Mouse (Mus musculus) adrenal gland, adult (tissue): ENCODE data around the gene Metap2.

Experiments
- DNase-seq, 2 experiments: peaks; one replicate each; pipeline ENCODE4 v3.0.0; 2022 to 2023; ENCODE audit warnings: low spot score in 1 of 2; ENCODE audit not compliant: inconsistent age in 2 of 2

The Metap2 gene

DNA sequence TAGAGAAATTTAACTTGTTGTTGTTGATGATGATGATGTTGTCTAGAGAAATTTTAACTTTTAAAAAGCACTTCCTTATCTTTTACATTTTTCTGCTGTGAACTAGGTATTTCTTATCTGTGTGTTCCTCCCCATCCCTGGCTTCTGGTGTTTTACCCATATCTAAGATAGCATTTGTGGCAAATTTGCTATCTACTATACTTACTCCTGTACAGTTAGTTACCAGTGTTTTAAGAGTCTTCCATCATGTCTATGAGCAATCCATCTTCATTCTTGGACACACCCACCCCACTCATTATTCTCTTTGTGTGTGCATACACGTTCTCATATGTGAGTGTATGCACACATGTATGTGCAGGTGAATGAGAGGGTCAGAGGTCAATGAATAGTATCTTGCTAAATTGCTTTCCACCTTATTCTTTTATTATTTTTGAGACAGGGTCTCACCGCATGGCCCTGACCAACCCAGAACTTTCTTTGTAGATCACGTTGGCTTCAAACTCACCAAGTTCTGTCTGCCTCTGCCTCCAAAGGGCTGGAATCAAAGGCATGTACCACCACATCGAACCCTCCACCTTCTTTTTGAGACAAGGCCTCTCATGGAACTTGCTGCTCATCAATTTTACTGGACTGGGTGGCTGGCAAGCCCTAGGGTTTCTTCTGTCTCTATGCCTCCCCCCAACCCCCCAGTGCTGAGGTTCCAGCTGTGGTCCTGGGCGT, 15.4 kb upstream of the Metap2 start:
- no peak for DNase-seq

DNA sequence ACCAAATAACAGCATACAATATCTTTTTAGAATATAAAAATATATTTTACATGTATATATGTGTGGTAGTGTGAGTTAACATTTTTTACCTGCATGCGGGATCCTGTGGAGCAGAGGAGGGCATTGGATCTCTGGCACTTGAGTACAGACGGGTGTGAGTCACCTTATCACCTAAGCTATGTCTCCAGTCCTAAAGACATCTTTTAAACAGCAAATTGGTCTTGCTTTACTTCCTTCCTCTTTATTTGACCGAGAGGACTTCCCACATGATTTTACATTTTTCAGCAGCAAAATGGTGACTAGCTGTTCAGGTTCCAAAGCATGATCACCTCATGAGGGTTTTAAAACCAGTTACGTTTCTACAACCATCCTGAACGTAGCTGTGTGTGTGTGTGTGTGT, 14.4 kb upstream of the Metap2 start:
- no peak for DNase-seq

DNA sequence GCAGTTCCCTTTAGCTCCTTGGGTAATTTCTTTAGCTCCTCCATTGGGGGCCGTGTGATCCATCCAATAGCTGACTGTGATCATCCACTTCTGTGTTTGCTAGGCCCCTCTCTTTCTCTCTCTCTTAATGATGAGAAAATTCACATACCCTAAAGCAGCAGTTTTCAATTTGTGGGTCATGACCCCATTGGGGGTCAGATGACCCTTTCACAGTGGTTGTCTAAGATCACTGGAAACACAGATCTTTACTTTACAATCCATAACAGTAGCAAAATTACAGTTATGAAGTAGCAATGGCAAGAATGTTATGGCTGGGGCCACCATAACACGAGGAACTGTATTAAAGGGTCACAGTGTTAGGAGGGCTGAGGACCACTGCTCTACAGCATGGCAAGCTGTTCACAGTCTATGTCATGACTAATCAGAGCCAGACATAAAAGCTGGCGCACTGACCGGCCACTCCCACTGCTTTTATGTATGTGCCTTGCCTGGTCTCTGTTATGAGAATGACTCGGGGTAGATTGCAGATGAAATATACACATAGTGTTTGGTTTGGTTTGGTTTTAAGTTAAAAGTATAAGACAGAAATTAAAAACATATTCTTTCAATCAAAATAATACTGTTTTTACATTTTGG, 13.0 kb upstream of the Metap2 start:
- DNase-seq, result no peak

DNA sequence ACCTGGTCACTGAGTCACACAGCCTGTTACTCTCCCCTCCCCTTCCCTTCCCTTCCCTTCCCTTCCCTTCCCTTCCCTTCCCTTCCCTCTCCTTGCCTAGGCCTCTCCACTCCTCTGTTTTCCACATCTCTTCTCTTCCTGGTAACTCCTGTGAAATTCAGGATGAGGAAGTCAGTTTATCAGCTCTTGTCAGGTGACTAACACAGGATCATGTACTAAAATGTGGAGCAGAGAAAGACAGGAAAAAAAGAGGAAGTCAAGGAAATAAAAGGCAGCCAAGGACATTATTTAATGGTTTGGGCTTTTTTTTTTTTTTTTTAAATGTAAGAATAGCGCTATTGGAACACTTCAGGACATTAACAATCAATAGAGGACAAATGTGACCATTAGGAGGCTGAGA, 12.1 kb upstream of the Metap2 start:
- no peak for DNase-seq

DNA sequence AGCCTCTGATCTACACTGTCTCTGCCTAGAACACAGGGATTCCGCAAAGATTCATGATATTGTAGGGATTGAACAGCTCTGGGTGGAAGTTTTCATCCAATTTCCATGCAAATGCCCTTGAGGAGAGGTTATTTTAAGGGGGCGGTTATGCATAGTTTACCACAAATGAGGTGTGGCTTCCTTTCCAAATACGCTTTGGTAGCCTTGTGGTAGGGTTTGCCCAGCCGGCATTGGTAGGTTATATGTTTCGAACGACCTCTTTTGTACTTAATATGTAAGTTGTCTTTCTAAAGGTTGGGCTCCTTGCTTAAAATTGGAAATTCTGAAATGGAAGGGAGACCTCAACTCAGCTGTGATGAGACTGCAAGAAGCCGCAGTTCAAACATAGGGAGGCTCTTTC, 11.6 kb upstream of the Metap2 start:
- no peak for DNase-seq

DNA sequence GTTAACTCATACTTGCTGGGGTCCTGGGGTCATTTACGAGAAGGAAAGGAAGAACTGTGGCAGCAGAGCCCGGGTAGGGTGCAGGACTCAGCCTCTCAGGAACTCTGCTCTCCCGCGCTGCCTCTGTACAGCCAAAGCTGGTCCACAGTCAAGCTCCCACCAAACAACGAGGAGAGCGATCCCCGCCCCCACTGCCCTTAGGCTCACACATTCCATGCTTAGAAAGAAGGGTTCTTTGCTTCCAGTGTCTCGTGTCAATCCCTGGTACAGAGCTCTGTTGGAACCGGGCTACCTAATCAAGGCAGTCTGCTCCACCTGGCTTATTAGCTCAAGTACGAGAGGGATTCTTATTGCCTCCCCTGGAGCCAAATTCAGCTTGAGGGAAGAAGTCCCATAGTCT, 10.5 kb upstream of the Metap2 start:
- no peak for DNase-seq

DNA sequence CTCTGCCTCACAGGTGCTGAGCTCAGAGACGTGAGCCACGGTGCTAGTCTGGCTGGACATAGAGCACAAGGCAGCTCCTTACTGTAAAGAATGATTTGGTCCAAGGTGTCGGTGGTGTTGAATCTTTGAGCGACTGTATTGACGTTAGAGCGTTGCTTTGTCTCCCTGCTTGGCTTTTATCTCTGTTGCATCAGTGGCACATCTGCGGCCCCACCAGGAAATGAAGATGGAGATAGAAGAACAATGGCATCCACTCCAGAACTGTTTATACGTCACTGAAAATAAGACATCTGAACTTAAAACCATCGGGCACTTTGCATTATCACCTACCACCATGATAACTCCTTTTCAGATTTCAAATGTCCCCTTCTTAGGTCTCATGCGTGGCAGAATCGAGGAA, 3.0 kb upstream of the Metap2 start:
- no peak for DNase-seq

DNA sequence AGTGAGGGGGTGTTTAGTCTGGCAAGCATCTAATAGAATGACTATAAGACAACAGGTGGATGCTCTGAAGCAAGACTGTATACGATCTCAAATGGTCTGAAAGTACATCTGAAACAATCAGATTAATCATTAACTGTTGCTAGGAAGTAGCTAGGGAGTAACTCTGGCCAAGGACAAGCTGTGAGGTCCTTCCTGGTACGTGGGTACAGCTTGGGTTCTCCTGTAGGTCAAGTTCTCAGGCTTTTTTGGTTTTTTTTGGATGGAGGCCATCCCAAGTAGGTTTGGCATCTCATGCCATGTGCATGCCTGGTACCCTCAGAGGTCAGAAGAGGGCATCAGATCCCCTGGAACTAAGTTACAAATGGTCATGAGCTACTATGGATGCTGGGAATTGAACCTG, 2.4 kb upstream of the Metap2 start:
- DNase-seq, result no peak

DNA sequence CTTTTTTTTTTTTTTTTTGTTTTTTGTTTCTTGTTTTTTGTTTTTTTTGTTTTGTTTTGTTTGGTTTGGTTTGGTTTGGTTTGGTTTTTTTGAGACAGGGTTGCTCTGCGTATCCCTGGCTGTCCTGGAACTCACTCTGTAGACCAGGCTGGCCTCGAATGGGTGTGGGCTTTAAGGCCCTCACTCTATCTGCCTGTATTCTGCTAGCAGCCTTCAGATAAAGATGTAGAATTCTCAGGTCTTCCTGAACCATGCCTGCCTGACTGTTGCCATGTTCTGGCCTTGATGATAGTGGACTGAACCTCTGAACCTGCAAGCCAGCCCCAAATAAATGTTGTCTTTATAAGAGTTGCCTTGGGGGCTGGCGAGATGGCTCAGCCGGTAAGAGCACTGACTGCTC, 4.3 kb downstream of the Metap2 start:
- no peak for DNase-seq

DNA sequence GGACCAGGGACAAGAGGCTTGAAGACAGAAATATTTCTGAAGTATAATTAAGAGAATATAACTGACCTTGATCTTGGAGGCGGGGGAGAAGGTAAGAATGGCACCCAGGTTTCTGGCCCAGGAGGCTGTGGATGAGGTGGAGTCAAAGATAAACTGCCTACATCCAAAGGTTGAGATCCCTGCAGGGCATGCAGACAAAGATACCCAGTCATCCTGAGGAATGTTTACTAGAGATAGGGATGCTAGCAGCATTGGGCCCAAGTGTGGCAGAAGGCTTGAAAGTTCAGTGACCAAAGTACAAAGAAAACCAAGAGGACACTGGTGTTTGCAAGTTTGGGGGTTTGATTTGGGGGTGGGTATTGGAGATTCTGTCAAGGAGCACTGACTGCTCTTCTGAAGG, 5.9 kb downstream of the Metap2 start:
- DNase-seq, result no peak

DNA sequence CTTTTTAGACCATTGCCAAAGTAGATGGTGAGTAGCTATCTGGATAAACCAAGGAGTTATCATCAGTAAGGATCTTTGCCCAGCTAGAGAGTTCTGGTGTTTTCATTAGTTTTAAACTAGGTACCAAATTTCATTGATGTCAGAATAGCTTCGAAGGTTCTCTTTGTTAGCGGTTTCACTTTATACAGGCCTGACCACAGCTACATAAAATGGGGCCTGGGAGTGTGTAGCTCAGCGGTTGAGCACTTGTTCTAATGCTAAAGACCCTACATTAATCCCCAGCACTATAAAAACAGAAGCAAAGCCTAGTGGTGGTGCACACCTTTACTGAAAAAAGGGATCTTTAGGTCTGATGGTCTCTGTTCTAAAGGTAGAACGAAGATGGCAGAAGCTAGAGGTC, 6.3 kb downstream of the Metap2 start:
- no peak for DNase-seq

DNA sequence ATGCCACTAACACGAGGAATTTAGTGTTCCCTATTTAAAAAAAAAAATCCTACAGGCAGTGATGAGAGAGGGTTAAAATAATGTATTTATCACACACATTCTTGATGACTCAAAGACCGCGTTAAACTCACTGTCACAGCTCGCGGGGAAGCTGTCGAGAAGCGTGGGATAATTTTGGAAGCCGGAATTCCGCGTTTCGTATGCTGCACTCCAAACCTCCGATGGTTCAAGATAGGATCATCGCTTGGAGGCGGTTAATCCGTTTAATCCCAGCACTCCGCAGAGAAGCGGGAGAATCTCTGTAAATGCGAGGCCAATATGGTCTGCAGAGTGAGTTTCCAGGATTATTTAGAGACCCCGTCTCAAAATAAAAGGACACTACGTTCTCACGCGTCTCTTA, 6.9 kb downstream of the Metap2 start:
- DNase-seq, result no peak

DNA sequence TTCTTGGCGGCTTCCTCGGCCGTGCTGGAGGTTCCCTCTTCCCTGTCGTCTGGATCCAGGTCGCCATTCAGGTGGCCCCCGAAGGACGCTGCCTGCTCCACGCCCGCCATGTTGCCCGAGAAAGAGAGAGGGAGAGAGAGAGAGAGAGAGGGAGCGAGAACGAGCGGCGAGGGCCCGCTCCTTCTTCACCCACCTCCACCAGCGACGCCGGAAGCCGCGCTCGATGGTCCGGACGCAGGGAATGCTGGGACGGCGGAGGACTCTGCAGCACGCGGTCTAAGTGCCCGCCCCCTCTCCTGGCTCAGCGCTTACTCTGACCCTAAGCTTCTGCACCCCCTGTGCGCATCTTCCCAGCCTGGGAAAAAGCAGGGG, 7.3 kb downstream of the Metap2 start:
- peak; percentile 91 to 95 for DNase-seq

DNA sequence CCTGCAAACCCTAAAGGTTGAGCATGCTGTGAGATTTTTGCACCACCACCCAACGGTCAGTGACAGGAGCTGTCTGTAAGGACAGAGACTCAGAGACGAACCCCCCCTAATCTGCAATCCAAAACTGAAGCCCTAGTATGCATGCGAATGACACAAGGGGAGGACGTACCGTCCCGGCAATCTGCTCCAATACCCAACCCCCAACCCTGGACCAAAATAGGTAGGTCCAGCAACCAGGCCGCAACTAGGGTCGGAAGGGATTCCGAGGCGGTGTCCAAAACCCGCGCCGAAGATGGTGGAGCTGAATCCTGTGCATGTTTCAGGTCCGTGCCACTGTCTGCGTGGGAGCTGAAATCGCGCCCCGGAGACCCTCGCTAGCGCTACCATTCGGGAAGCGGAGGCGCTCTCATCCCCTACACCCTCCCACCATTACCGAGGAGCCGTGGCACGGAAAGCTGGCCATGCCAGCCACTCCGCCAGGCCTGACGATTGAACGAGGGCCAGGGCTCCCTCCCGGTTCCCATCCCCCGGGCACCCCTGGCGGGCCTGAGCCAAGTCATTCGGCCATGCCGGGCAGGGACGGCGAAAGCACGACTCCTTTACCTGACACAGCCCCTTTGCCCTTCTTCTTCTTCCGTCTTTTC, 7.8 kb downstream of the Metap2 start:
- DNase-seq, result peak in 1 of 2 experiments; percentile 64

DNA sequence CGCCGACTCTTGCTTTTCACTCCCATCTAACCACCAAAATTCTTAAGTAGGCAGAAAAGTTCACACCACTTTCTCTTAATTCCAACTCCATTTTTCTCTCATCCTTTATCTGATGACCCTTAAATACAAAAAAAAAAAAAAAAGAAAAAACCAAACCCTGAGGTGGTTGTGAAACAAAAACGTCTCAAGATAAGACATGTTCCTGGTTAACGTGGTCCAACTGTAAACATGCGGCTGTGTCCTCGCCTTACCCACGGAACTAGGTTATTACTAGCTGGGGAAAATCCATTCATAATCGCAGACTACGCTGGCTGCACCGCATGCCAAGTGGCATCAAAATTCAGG, 8.3 kb downstream of the Metap2 start:
- DNase-seq, result no peak

DNA sequence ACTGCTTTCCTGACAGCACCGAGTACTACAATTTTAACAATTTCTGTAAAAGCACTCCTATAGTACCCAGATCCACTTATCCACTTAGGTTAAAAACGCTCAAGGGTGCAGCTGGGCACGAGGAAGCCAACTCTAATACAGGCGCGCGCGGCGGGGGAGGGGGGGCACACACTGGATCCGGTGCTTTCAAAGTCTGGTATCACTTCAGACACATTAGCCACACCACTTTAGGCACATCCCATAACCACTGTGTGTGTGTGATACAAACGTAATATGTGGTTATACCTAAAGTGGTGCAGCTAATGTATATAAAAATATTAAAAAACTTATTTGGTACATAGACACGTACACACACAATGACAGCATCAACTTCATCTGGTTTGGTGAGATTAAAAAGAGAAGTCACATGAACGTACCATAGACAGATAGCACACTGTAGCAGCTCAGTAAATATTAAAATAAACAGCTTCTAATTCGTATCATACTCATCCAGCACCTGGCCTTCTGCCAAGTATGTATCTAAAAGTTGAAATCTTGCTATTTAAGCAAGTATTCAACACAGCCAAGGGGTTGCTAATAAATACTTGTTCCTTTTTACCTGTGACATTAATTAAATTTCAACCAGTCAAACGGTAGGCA, 10.9 kb downstream of the Metap2 start:
- no peak for DNase-seq

DNA sequence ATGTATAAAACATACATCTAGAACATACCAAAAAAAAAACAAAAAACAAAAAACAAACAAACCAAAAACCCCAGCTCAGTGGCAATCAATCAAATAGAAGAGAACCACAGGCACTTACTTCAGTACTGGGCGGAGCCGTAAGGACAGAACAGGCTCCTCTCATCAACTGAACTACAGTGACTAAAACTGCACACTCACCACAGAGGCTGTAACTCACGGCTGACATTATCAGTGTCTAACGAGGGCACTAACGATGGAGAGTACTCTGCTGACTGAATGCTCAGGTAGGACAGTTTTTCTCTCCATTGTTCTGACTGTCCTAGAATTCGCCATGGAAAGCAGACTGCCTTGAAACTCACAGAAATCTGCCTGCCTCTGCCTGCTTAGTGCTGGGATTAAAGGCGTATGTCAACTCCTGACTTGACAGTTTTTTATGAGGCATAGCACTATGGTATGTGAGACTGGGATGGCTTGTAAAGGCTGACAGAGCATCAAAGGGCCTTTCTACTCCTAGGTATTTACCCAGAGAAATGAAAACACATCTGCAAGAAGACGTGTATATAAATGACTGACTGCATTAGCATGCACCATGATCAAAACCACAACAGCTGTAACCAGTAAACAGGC, 14.0 kb downstream of the Metap2 start:
- no peak for DNase-seq

DNA sequence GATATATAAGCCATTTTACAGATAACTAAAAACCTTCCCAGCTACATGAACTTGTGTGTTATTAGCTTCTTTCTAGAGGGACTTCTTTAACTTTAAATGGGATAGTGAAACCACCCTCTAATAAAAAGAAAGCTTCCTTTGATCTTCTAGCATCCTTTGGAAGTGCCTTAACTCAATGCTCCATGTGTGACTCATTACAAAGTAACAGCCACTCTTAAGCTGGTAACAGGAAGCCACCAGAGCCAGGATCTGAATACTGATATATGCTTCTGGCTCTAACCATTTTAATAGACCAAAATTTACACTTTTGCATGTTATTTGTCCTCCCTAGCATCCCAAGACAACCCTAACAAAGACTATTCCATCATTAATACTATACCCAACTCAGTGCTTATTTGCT, 15.0 kb downstream of the Metap2 start:
- no peak for DNase-seq

DNA sequence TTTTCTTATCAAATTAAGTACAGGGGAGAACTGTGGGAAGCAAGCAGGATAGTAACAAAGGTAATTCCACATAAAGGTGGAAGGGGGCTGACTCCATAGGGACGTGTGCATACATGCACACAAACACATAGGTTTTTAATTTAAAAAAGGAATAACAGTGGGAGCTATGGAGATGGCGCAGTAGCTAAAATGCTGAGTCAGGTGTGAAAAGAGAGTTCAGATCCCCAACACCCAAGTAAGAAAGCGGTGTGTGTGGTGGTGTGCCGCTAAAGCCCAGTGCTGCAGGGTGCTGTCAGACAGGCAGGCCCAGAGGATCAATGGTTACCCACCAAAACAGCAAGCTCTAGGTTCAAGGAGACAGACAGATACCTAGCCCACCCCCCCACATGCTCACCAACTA, 18.2 kb downstream of the Metap2 start:
- DNase-seq, result no peak

DNA sequence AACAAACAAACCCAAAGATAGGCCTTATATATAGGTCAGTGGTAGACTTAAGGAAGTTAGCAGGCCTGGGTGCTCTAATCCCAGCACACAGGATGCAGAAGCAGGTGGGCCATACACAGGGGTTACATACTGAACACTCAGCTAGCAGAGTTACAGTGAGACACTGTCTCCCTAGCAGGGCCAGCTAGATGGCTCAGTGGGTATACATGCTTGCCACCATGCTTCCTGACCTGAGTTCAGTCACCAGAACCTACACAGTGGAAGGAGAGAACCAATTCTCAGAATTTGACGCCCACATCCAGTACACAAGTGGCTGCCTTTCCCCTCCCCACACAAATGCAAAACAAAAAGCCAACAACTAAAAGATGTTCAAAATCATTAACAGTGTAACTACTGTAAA, 20.1 kb downstream of the Metap2 start:
- DNase-seq, result no peak

DNA sequence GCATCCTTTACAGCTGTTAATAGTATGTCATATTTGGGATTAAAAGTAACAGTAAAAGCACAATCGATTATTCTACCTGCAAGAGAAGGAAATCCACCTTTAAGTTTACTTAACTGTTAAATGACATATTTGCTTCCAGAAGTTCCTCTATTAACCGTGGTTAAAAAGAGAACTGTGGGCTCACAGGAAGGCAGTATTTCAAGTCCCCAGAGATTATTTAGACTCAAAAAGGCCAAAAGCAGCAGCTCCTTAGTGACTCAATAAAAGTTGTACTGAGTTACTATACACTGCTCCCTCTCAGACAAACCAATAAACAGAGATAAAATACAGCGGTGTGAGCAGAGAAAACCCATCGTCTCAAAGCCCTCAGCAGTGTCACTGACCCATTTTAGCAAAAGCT, 28.0 kb downstream of the Metap2 start:
- no peak for DNase-seq

DNA sequence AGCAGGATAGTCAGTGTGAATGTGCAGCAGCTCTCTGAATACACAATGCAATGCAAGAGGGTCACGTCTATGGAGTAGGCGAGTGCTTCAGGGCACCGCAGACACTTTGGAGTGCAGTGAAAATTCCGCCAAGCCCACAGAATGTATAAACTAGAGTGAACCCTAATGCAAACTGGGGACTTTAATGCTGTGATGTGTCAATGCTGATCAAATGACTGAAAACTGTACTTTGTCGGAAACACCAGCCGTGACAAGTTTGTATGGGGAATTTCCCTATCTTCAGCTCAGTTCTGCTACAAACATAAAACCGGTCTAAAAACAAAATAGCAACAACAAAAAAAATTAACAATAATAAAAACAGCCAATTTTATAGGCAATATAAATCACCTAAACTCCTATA, 28.5 kb downstream of the Metap2 start:
- no peak for DNase-seq
